ENCODE assay signal across 9 mouse cellular contexts in genomic region chr1:143917623-143918022, GRCm38 (mm10).
A peak's percentile ranks its signal among the peaks of the same experiment; 100 is the strongest.
DNase-seq lines count a peak whose midpoint lies in the region; ATAC-seq and TF ChIP-seq lines count a peak whose summit lies in the region.
"Had no signal": no experiment of that assay in that cellular context is flagged by ENCODE, and none has a peak within 500 bp of the region (broad histone marks: within the 10 kb centered on the region; RNA-seq: fewer than 3 reads in every experiment).

No protein-coding gene starts in this region.

- no peaks in the 10 kb centered on the region for H3K36me3 ChIP-seq in stomach, postnatal 0 days (ENCODE audit: control insufficient read depth, insufficient read depth, low read length)
- H3K36me3 ChIP-seq: limb, embryonic 12.5 days had no signal

- H3K9me3 ChIP-seq in stomach, postnatal 0 days (ENCODE audit: control insufficient read depth, low read length) = no peaks in the 10 kb centered on the region
- H3K9me3 ChIP-seq: limb, embryonic 12.5 days had no signal

- no peak overlapping the region for H3K4me3 ChIP-seq in stomach, postnatal 0 days (ENCODE audit: low read depth, low read length)
- H3K4me3 ChIP-seq: limb, embryonic 12.5 days had no signal

- peak overlapping the region; percentile 46; the same call in 1 of the 2 replicates for H3K27ac ChIP-seq in stomach, postnatal 0 days (replicated peaks)
- H3K27ac ChIP-seq: limb, embryonic 12.5 days had no signal

- no peak for TF ChIP-seq CTCF in stomach, postnatal 0 days (IDR thresholded peaks at IDR 0.05; ENCODE audit: low read depth)

- 43% methylated on average over 5 of the region's 5 CpGs for WGBS in stomach, postnatal 0 days

- no peaks in the 10 kb centered on the region for H3K27me3 ChIP-seq in stomach, postnatal 0 days (ENCODE audit: control insufficient read depth, insufficient read depth, low read length)
- H3K27me3 ChIP-seq: limb, embryonic 12.5 days had no signal

- H3K9ac ChIP-seq in stomach, postnatal 0 days (ENCODE audit: low read length) = no peak overlapping the region
- H3K9ac ChIP-seq: limb, embryonic 12.5 days had no signal

- 0 out of 2 replicates have a peak, but pooled peaks cover 2% of the 10 kb centered on the region for H3K4me1 ChIP-seq in stomach, postnatal 0 days (replicated peaks; ENCODE audit: control insufficient read depth, insufficient read depth)
- H3K4me1 ChIP-seq: limb, embryonic 12.5 days had no signal

- TF ChIP-seq EP300 in stomach, postnatal 0 days (optimal IDR thresholded peaks at IDR 0.05) = no peak

- DNase-seq in adrenal gland, postnatal 10 days = peak; percentile 65
- DNase-seq in adrenal gland, adult 8-10 months = no peak
- DNase-seq in ovary, adult 18-20 months (ENCODE audit: low spot score) = peak; percentile 19
- DNase-seq in ovary, postnatal 14 days (ENCODE audit: low spot score) = no peak
- peak; percentile 76 to 92 for DNase-seq in layer of hippocampus, adult 18-20 months (ENCODE audit: low spot score in 2 of 2)
- DNase-seq in lung, postnatal 14 days = peak; percentile 49
- no peak for DNase-seq in stomach, postnatal 0 days (ENCODE audit: low spot score)
- DNase-seq in MN1 (ENCODE audit: low spot score) = no peak

- H3K4me2 ChIP-seq in stomach, postnatal 0 days (replicated peaks; ENCODE audit: low read depth) = no peak overlapping the region
- H3K4me2 ChIP-seq: limb, embryonic 12.5 days had no signal

- peak; percentile 45; the same call in 1 of the 2 replicates for ATAC-seq in stomach, postnatal 0 days (ENCODE audit: low FRiP score, low TSS enrichment)

Comparison
In these comparisons a context has a peak if more than half of its experiments do, and no peak if none do; other contexts are left out.
1. DNase-seq: peak in adrenal gland, postnatal 10 days (single experiment), ovary, adult 18-20 months (single experiment), layer of hippocampus, adult 18-20 months (2 of 2) and lung, postnatal 14 days (single experiment); none in adrenal gland, adult 8-10 months (single experiment), ovary, postnatal 14 days (single experiment), stomach, postnatal 0 days (single experiment) and MN1 (single experiment).